Mouse (Mus musculus) heart, adult 2 months (tissue): ENCODE data around the gene Clcn6. TPM values are rescaled to one million over a fixed set of nuclear protein-coding genes. Genes with fewer than 3 reads are reported as not detected.
A peak's percentile ranks its signal among the peaks of the same experiment; 100 is the strongest.

Experiments
- DNase-seq, 2 experiments: peaks; one replicate each; pipeline ENCODE4 v3.0.0; 2021
- H3K27ac ChIP-seq: fragments of 200-600 bp; 2 replicates; pipeline ENCODE4 v1.8.1; 2022
- H3K27me3 ChIP-seq: fragments of 200-500 bp; 2 replicates; pipeline ENCODE4 v1.6.1; 2012; ENCODE audit warnings: mild to moderate bottlenecking, low read length, inconsistent platforms, mixed read lengths; ENCODE audit not compliant: control insufficient read depth, insufficient read depth
- H3K36me3 ChIP-seq: fragments of 200-500 bp; 2 replicates; pipeline ENCODE4 v1.6.1; 2012; ENCODE audit warnings: low read length, inconsistent platforms; ENCODE audit not compliant: control insufficient read depth, insufficient read depth
- H3K4me1 ChIP-seq: fragments of 200-500 bp; 2 replicates; pipeline ENCODE4 v1.6.1; 2011; ENCODE audit warnings: low read length; ENCODE audit not compliant: control insufficient read depth, insufficient read depth
- H3K4me3 ChIP-seq: fragments of 200-600 bp; 2 replicates; pipeline ENCODE4 v1.8.1; 2022
- H3K79me2 ChIP-seq: fragments of 200-500 bp; replicated peaks from 2 replicates; pipeline ENCODE4 v1.6.1; 2012; ENCODE audit warnings: mild to moderate bottlenecking, inconsistent platforms, low read length, moderate library complexity, mixed read lengths; ENCODE audit not compliant: control insufficient read depth, insufficient read depth
- H3K9ac ChIP-seq: fragments of 200-500 bp; 2 replicates; pipeline ENCODE4 v1.6.1; 2012; ENCODE audit warnings: low read depth, mild to moderate bottlenecking, control low read depth, inconsistent platforms, low read length, mixed read lengths
- CTCF ChIP-seq: fragments of 200-600 bp; IDR thresholded peaks from 2 replicates; pipeline ENCODE4 v1.8.1; 2022; ENCODE audit warnings: antibody characterized with exemption, mild to moderate bottlenecking, moderate library complexity
- EP300 ChIP-seq: fragments of 200-500 bp; IDR thresholded peaks from 2 replicates; pipeline ENCODE4 v1.6.1; 2011; ENCODE audit warnings: low read depth, low read length, control low read depth; ENCODE audit not compliant: insufficient read depth
- POLR2A ChIP-seq: fragments of 200-500 bp; IDR thresholded peaks from 2 replicates; pipeline ENCODE4 v1.6.1; 2011; ENCODE audit warnings: mild to moderate bottlenecking, low read depth, low read length, control low read depth; ENCODE audit not compliant: insufficient read depth
- WGBS: fragments of 180-500 bp; shearing (Covaris S2); methylation state at CpG from one replicate; pipeline ENCODE4 v1.1.7; 2018; 5-methylcytosine and 5-hydroxymethylcytosine counted together
- intact Hi-C: fragments of 180-260 bp; cut with DNase I; formaldehyde crosslinking; loops from one replicate; pipeline ENCODE4 v1.15.1; 2025
- polyA plus RNA-seq: library from polyadenylated mRNA; depleted of rRNA; stranded (reverse); fragments of >200 nt; gene quantifications from 2 replicates; pipeline ENCODE4 v1.2.3, GENCODE M21; 2012
- total RNA-seq, 2 experiments: library from RNA; stranded (reverse); gene quantifications; 2 replicates each; pipeline ENCODE4 v1.2.3; 2021

Clcn6 gene
- total and polyA plus RNA-seq, 3 experiments = 7.5 to 8.9 (median 8.1) TPM

DNA sequence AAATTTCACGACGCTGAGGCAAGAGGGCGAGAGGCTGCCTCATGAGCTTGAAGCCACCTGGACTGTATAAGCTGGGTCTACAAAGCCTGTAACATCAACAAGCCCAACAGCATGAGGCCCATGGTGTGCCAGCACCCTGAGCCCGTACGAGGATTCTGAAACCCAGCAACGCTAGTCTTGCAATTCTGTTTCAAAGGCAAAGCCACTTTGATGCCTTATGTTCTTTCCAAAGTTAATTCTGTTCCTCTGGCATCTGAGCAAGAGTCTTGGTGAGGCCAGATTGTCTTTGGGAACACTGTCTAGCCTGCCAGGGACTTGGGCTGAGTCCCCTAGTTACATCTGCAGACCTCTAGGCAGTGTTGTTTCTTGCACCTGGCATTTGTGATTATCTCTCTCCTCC, 20.4 kb upstream of the Clcn6 start:
- no peak overlapping the region for H3K9ac ChIP-seq
- H3K79me2 ChIP-seq = no peaks in the 10 kb centered on the region
- no peaks in the 10 kb centered on the region; the same call in 1 of the 2 replicates for H3K36me3 ChIP-seq
- peaks cover 7% of the 10 kb centered on the region for H3K4me1 ChIP-seq
- intact Hi-C loops = no loop called here
- WGBS = 85% methylated on average over 6 of the region's 6 CpGs
- H3K4me3 ChIP-seq = no peak overlapping the region
- H3K27me3 ChIP-seq = no peaks in the 10 kb centered on the region
- H3K27ac ChIP-seq = no peak overlapping the region
- DNase-seq = no peak
- no peak for TF ChIP-seq CTCF
- TF ChIP-seq EP300 = no peak
- no peak for TF ChIP-seq POLR2A

DNA sequence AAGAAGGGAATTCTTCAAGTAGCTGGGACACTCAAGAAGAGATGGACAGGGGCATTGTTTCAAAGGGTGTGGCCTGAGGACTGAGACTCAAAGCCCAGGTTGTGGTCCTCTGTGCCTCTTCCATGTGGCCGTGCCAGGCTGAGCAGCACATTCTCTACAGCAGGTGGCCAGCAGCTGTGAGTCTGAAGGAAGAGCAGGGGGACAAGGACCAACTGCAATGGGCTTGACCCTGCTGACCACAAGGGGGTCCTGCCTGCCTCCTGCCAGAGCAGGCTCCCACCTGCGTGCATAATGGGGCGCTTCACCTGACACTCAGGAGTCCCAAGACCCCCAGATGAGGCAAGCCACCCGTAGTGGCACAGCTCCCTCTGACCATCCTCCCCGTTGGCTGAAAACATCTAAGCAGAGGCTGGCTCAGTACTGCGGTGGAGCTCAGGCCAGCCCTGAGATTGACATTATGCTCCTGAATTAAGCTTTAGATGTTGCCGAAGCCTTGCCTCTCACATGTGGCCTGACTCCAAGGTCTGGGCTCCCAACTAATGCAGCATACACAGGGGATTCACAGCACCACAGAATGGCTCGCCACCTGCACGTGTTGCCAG, 19.7 kb upstream of the Clcn6 start:
- Histone ChIP-seq H3K4me3 (no peak overlapping the region), H3K27ac (no peak overlapping the region), H3K9ac (no peak overlapping the region), H3K79me2 (no peaks in the 10 kb centered on the region), H3K4me1 (peaks cover 7% of the 10 kb centered on the region), H3K27me3 (no peaks in the 10 kb centered on the region), H3K36me3 (no peaks in the 10 kb centered on the region; the same call in 1 of the 2 replicates)
- intact Hi-C loops = no loop called here
- 88% methylated on average over 9 of the region's 9 CpGs for WGBS
- no peak for TF ChIP-seq CTCF
- TF ChIP-seq POLR2A = no peak
- TF ChIP-seq EP300 = no peak
- DNase-seq = no peak

DNA sequence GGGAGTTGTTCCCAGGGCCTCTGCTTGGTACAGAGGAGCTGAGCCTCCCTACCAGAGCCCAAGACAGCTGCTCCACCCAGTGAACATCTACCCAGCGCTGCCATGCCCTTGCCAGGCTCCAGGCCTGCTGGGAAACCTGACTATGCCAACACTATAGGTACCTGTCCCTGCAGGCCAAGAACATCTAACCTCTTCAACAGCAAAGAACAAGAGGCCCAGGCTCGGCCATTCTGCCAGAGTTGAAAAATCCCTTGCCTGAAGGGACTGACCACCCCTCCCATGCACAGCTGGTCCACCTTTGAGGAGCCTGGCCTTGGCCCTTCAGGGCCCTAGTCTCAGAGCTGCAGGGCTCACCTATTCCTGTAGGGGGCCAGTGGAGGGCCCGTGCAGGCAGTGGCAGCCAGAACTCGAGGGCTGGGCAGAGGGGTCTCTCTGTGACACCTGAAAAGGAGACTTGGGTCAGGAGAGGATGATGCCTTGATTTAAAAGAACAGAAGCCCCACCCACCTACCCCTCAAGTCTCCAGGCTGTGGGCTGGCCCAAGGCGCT, 19.1 kb upstream of the Clcn6 start:
- no peak for DNase-seq

DNA sequence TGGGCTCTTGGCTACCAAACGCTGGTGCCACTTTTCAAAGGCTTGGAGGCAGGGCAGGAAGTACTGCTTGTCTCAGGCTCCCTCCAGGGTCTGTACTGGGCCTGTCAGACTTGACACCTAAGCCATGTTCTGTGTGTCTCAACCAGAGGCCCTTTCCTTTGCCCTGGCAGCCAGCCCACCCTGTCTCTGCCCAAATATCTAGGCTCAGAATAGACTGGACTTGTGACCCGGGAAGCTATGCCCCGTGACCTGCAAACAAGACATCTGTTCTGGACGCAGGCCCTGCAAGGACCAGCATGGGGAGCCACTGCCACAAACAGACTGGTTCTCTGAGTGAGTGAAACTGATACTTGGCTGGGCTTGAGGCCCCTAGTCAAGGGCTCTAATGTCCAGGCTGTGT, 18.2 kb upstream of the Clcn6 start:
- TF ChIP-seq EP300 (peak; percentile 91), CTCF (0 out of 2 replicates have a peak, but pooled peaks have one; percentile 7), POLR2A (no peak)
- 51% methylated on average over 4 of the region's 4 CpGs for WGBS
- peak overlapping the region; percentile 73 for H3K27ac ChIP-seq
- no peaks in the 10 kb centered on the region for H3K79me2 ChIP-seq
- intact Hi-C loops = no loop called here
- DNase-seq = peak; percentile 69 to 84
- H3K36me3 ChIP-seq = no peaks in the 10 kb centered on the region; the same call in 1 of the 2 replicates
- H3K27me3 ChIP-seq = no peaks in the 10 kb centered on the region
- no peak overlapping the region for H3K4me3 ChIP-seq
- H3K9ac ChIP-seq = no peak overlapping the region
- H3K4me1 ChIP-seq = peaks cover 7% of the 10 kb centered on the region

More for the DNA sequence above, 19.1 kb upstream of the Clcn6 start:
- no peak overlapping the region for H3K4me3 ChIP-seq
- TF ChIP-seq POLR2A (no peak), CTCF (peak; percentile 37), EP300 (no peak)
- no peaks in the 10 kb centered on the region; the same call in 1 of the 2 replicates for H3K36me3 ChIP-seq
- H3K27ac ChIP-seq = peak overlapping the region; percentile 73
- H3K9ac ChIP-seq = no peak overlapping the region
- no peaks in the 10 kb centered on the region for H3K79me2 ChIP-seq
- WGBS = 64% methylated on average over 5 of the region's 5 CpGs
- H3K4me1 ChIP-seq = peaks cover 7% of the 10 kb centered on the region
- no peaks in the 10 kb centered on the region for H3K27me3 ChIP-seq
- intact Hi-C loops = no loop called here

DNA sequence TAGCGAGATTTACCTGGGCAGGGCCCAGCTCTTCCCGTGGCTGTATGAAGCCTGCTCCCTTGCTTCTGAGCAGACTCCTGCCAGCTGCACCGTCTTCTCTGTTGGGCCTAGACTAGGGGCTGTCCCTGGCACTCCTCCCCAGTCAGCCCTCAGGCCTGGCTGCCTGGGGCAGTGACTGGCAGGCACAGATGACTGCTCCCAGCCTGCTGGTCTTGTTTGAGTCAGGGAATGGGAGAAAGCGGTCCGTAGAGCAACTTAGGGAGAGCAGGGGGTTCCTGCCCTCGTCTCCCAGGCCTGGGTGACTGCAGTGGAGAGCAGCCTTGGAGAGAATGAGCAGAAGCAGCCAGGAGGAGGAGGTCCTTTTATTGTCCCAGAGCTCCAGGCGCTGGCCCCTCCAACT, 17.6 kb upstream of the Clcn6 start:
- Histone ChIP-seq H3K27me3 (no peaks in the 10 kb centered on the region), H3K36me3 (no peaks in the 10 kb centered on the region; the same call in 1 of the 2 replicates), H3K79me2 (no peaks in the 10 kb centered on the region), H3K4me3 (no peak overlapping the region), H3K9ac (peak overlapping the region; percentile 9; the same call in 1 of the 2 replicates), H3K27ac (peak overlapping the region; percentile 73), H3K4me1 (peaks cover 7% of the 10 kb centered on the region)
- WGBS = 55% methylated on average over 7 of the region's 7 CpGs
- TF ChIP-seq POLR2A = no peak
- no peak for TF ChIP-seq CTCF
- TF ChIP-seq EP300 = no peak
- peak in 1 of 2 experiments; percentile 25 for DNase-seq
- intact Hi-C loops = no loop called here
